In the genomic region with DNA sequence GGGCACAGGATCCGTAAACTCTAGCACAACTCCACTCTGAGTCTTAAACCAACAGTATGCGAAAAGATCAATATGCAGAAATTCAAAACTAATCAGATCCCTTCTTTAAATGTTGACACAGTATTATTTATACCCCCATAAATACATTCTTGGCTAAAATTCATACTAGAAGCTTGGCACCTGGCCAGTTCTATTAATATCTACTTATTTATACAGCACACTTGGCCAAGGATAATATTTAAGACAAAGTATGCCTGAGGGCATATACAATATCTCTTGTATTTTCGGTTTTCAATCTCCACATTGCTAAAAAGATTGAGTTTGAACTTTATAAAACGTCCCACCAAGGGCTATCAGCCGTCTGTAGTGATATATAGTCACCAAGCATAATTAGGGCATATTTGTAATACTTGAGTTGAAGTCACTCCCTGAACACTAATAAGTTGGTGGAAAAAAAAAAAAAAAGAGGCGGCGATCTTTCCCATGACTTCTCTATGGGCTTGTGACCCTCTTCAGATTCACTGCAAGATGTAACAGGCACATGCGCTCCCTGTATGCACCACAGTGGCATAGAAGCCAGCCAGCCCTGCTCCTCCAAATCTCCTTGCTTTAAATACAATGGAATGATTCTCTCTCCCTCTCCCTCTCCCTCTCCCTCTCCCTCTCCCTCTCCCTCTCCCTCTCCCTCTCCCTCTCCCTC, we compare ENCODE assay signal across 15 mouse cellular contexts. TPM values are rescaled to one million over a fixed set of nuclear protein-coding genes. Genes with fewer than 3 reads are reported as not detected.
A peak's percentile ranks its signal among the peaks of the same experiment; 100 is the strongest.
DNase-seq lines count a peak whose midpoint lies in the region; ATAC-seq and TF ChIP-seq lines count a peak whose summit lies in the region.
"Had no signal": no experiment of that assay in that cellular context is flagged by ENCODE, and none has a peak within 500 bp of the region (broad histone marks: within the 10 kb centered on the region; RNA-seq: fewer than 3 reads in every experiment).

No protein-coding gene starts in this region.

- no peaks in the 10 kb centered on the region for H3K9me3 ChIP-seq in kidney, embryonic 14.5 days (ENCODE audit: control insufficient read depth, low read length)
- H3K9me3 ChIP-seq in limb, embryonic 14.5 days (ENCODE audit: control insufficient read depth, low read length): no peaks in the 10 kb centered on the region

- TF ChIP-seq POLR2A in limb, embryonic 14.5 days (IDR thresholded peaks at IDR 0.05; ENCODE audit: borderline replicate concordance, extremely low read depth, insufficient read depth, insufficient read length): no peak

- H3K4me2 ChIP-seq in kidney, embryonic 14.5 days (replicated peaks; ENCODE audit: low read depth, low read length): peak overlapping the region; percentile 12; the same call in 1 of the 2 replicates
- peak overlapping the region; percentile 81 for H3K4me2 ChIP-seq in limb, embryonic 14.5 days (replicated peaks; ENCODE audit: low read depth, low read length, severe bottlenecking)

- no peak for ATAC-seq in kidney, embryonic 14.5 days (ENCODE audit: low FRiP score, low TSS enrichment)
- ATAC-seq in limb, embryonic 14.5 days (ENCODE audit: low FRiP score, low read depth): no peak

- H3K4me1 ChIP-seq in kidney, embryonic 14.5 days (ENCODE audit: control insufficient read depth, insufficient read depth, low read length): 0 out of 2 replicates have a peak, but pooled peaks cover 3% of the 10 kb centered on the region
- H3K4me1 ChIP-seq in limb, embryonic 14.5 days (ENCODE audit: control insufficient read depth, insufficient read depth, low read length): peaks cover 28% of the 10 kb centered on the region

- WGBS in kidney, embryonic 14.5 days: 62% methylated on average over 8 of the region's 8 CpGs
- WGBS in limb, embryonic 14.5 days: 39% methylated on average over 8 of the region's 8 CpGs

- no peaks in the 10 kb centered on the region for H3K36me3 ChIP-seq in kidney, embryonic 14.5 days (ENCODE audit: control insufficient read depth, insufficient read depth, low read length)
- 0 out of 2 replicates have a peak, but pooled peaks cover 10% of the 10 kb centered on the region for H3K36me3 ChIP-seq in limb, embryonic 14.5 days (ENCODE audit: control insufficient read depth, insufficient read depth, low read length)

- H3K9ac ChIP-seq in kidney, embryonic 14.5 days (ENCODE audit: low read depth, low read length): no peak overlapping the region
- H3K9ac ChIP-seq in limb, embryonic 14.5 days (ENCODE audit: low read depth, low read length, severe bottlenecking): no peak overlapping the region

- no peak overlapping the region for H3K27ac ChIP-seq in kidney, embryonic 14.5 days (ENCODE audit: low read depth, low read length)
- no peak overlapping the region for H3K27ac ChIP-seq in limb, embryonic 14.5 days (replicated peaks; ENCODE audit: low read depth, low read length)

- H3K4me3 ChIP-seq in kidney, embryonic 14.5 days (ENCODE audit: low read length): no peak overlapping the region
- peak overlapping the region; percentile 75; the same call in 1 of the 2 replicates for H3K4me3 ChIP-seq in limb, embryonic 14.5 days (replicated peaks; ENCODE audit: low read length)

- peak; percentile 30 for DNase-seq in heart, adult 8-10 months (ENCODE audit: low spot score)
- DNase-seq in heart, postnatal 4 days: no peak
- no peak for DNase-seq in kidney, adult 8-10 months
- DNase-seq in NIH3T3 (ENCODE audit: low read depth): peak; percentile 64
- DNase-seq in limb, embryonic 14.5 days (ENCODE audit: low spot score): peak; percentile 79
- no peak for DNase-seq in urinary bladder, postnatal 10 days (ENCODE audit: low spot score)
- DNase-seq in adrenal gland, postnatal 4 days (ENCODE audit: low spot score in 2 of 2): no peak
- DNase-seq: adrenal gland, postnatal 25 days; kidney, postnatal 14 days; lung, postnatal 36 days; midbrain, embryonic 14.5 days; thymus, postnatal 14 days had no signal

- no peaks in the 10 kb centered on the region for H3K27me3 ChIP-seq in kidney, embryonic 14.5 days (ENCODE audit: control insufficient read depth, insufficient read depth, low read length)
- H3K27me3 ChIP-seq in limb, embryonic 14.5 days (ENCODE audit: control insufficient read depth, insufficient read depth, low read length): no peaks in the 10 kb centered on the region

RNA-seq across cellular contexts. Expression of a gene that starts 4.4 kb away (rescaled TPM):
- 1 to 10 TPM; 4.7 to 7.1 (median 5.6) TPM for total RNA-seq in heart, adult 8-10 months (2022)
- 10 to 100 TPM; 28.7 to 31.6 TPM for total RNA-seq in heart, postnatal 4 days (2021)
- 13.6 and 15.4 TPM in 2 replicates for polyA plus RNA-seq in kidney, embryonic 14.5 days (2014; fragmentation: Nextera tagmentation; extraction: Ambion mirVana)
- 25.3 and 26.1 TPM in 2 replicates for polyA plus RNA-seq in limb, embryonic 14.5 days (2012; rRNA removed)
- polyA plus RNA-seq in limb, embryonic 14.5 days (2014; fragmentation: Nextera tagmentation; extraction: Ambion mirVana): 73.5 and 89.7 TPM in 2 replicates
- 1 to 10 TPM; 7.3 to 7.9 TPM for total RNA-seq in adrenal gland, postnatal 4 days (2021)
- total RNA-seq: common myeloid progenitor, adult 5-6 weeks; granulocyte monocyte progenitor cell, adult 5-6 weeks had no signal

RNA-seq across cellular contexts. Expression of a gene that starts 47.8 kb away (rescaled TPM):
- total RNA-seq in heart, adult 8-10 months (2022): 1 to 10 TPM; 6.9 to 8.0 (median 7.8) TPM
- 10 to 100 TPM; 16.0 to 16.7 TPM for total RNA-seq in heart, postnatal 4 days (2021)
- polyA plus RNA-seq in kidney, embryonic 14.5 days (2014; fragmentation: Nextera tagmentation; extraction: Ambion mirVana): 86.7 and 116 TPM in 2 replicates
- 18.6 and 40.0 TPM in 2 replicates for polyA plus RNA-seq in limb, embryonic 14.5 days (2012; rRNA removed)
- polyA plus RNA-seq in limb, embryonic 14.5 days (2014; fragmentation: Nextera tagmentation; extraction: Ambion mirVana): 62.6 and 64.8 TPM in 2 replicates
- 10 to 100 TPM; 33.0 to 34.6 TPM for total RNA-seq in adrenal gland, postnatal 4 days (2021)

Comparison
In these comparisons a context has a peak if more than half of its experiments do, and no peak if none do; other contexts are left out.
1. DNase-seq: peak in heart, adult 8-10 months (single experiment), NIH3T3 (single experiment) and limb, embryonic 14.5 days (single experiment); none in heart, postnatal 4 days (single experiment), kidney, adult 8-10 months (0 of 2), urinary bladder, postnatal 10 days (single experiment) and adrenal gland, postnatal 4 days (0 of 2).